Mouse (Mus musculus) CD8-positive naive resting alpha-beta T cell, adult 2 months (primary cell): Measurements from ENCODE around the gene Tspan12.
"Not testable (repeated sequence)": the region's sequence is repeated elsewhere in the genome, so short reads cannot be mapped to it uniquely, and the experiment has no call there.

Experiments
- DNase-seq, 2 experiments: peaks; one replicate each; pipeline ENCODE4 v3.0.0; 2022; ENCODE audit warnings: low read depth in 2 of 2, low spot score in 2 of 2

The Tspan12 gene

DNA sequence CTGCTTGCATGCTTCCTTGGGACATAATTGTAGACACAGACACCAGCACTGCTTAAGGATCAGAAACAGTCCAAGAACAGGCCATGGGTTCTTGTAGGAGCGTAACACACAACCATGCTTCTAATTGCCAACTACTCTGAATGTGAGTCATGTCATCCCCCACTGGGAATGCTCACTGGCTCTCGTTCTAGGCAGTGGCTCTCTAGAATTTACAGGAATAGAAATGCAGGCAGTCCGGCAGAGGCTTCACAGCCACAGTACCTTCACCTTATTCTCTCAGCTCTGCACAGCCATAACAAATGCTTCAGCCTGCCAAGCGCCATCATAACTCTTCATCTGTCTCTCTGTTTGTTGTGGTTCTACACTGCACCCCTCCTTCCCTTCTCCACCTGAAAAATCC, 23.9 kb downstream of the Tspan12 start:
- no peak for DNase-seq

GRCm38 (mm10) chr6:21828001-21828400, 24.3 kb downstream of the Tspan12 start:
- DNase-seq = no peak

DNA sequence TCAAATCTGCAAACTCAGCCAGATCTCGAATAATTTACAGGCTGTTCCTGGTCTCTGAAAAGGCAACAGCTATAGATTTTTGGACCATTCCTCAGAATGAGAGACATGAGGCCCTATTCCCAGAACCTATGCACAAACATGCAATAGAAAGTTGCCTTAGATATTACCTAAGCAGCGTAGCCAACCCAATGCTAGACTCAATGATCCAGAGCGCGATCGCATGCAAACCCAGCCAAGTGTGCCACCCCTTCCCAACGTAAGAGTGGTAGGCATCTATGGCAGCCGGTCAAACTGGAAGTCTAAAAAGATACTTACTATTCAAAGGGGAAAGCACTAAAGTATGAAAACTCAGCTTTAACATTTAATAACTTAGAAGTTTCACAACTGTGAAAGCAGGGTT, 28.6 kb downstream of the Tspan12 start:
- DNase-seq = no peak

DNA sequence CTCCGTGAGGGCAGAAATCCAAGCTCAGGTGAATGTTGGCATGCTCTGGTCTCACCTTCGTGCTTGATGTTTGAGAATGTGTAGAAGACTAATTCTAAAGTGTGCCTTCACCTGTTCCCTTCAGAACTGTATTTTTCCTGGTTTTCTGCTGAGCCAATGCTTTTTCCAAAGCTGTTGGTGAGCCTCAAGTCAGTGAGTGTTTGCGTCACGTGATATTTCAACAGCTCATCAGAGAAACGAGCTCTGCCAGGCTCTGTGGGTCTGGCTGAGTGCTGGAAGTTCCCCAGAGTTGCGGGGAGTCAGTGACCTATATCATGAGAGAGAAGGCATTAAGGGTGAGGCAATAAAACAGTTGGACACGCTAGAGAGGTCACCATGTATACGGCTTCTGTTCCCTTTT, 29.0 kb downstream of the Tspan12 start:
- DNase-seq = no peak

- DNase-seq = no peak
Measured at GRCm38 (mm10) chr6:21822721-21823134, 29.6 kb downstream of the Tspan12 start.

DNA sequence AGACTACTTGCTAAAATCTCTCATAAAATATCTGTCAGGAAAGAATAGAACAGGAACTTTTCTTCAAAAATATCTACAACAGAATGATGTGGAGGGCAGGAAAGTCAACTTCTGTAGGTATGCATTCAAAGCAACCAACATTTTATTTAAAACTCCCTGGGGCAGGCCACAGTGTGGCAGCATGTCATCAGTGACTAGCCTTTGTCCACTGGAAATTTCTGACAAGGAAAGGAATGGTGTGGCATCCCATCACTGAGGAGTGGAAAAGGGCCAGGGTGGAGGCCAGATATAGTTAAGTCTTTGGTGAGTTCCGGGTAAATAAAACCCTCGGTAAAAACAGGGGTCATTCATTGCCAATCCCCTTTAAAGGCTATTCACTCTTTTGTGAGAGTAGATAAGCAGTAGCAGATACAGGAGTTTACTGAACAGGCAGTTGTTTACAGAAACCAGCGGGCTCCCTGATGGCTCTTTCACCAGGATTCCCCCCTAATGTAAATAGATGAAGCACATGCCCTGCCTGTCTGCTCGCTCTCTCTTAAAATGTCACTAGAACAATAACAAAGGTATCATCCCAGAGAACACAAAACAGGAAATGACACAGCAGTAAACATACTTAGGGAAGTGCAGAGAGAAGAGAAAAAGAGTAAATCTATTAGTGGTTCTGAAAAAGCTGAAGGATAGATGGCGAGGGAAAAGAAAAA, 34.1 kb downstream of the Tspan12 start:
- DNase-seq = no peak

- no peak for DNase-seq
Measured at GRCm38 (mm10) chr6:21806005-21806404, 46.3 kb downstream of the Tspan12 start.

- no peak for DNase-seq
Measured at GRCm38 (mm10) chr6:21805013-21805570, 47.2 kb downstream of the Tspan12 start.

- no peak for DNase-seq
Measured at GRCm38 (mm10) chr6:21803483-21804340, 48.6 kb downstream of the Tspan12 start.

GRCm38 (mm10) chr6:21798581-21798980, 53.7 kb downstream of the Tspan12 start:
- no peak for DNase-seq

DNA sequence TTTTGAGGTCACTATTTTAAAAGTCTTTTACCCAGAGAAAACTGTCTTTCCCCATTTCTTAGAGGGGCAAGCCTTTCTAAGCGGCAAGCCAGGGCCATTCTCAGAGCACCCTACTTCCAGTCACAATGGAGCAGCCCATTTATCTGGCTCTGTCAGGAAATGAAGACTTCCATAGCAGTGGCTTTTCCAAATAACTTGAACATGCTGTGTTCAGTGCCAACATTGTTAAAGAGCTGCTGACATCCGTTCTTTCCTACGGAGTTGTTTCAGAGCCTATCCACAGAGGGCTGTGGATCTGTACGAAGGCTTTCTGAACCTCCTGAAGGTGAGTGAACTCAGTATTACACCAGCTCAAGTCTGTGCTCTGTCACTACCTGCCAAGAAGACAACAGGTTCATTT, 55.2 kb downstream of the Tspan12 start:
- DNase-seq = no peak

GRCm38 (mm10) chr6:21796413-21796812, 55.9 kb downstream of the Tspan12 start:
- no peak for DNase-seq

GRCm38 (mm10) chr6:21795410-21795809, 56.9 kb downstream of the Tspan12 start:
- DNase-seq = no peak

DNA sequence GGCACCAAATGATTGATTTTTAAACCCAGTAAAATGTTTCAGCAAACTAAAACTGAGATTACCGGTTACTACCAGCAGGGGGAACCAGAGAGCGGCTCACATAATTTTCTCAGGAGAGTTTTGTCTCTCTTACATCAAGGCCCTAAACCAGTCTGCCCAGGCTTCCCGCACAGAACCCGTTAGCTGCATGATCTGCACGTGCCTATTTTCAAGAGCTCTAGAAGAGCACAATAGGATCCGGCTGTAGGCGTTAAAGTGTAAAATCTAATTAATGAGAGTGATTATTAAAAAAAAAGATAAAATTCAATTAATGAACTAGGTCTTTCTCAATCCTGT, 57.3 kb downstream of the Tspan12 start:
- DNase-seq = no peak

DNA sequence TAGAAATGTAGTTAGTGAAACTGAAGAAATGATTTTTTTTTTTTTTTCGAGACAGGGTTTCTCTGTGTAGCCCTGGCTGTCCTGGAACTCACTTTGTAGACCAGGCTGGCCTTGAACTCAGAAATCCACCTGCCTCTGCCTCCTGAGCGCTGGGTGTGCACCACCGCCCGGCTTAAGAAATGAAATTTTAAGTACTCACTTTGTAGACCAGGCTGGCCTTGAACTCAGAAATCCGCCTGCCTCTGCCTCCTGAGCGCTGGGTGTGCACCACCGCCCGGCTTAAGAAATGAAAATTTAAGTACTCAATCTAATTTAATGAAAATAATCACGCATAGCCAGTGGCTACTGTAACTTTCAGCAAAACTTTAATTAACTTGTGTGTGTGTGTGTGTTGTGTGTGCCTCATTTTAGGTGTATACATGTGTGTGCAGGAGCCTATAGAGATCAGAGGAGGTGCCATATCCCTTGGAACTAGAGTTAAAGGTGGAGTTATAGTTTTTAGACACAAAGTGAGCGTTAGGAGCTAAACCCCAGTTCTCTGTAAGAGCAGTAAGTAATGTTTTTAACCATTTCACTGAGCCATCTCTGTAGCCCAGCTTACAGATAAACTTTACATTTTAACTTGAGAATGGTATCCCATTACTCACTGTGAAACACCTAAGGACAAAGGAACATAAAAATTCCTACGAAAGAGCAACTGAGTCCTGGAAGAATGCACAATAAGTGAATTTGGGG, 57.8 kb downstream of the Tspan12 start:
- DNase-seq = no peak

DNA sequence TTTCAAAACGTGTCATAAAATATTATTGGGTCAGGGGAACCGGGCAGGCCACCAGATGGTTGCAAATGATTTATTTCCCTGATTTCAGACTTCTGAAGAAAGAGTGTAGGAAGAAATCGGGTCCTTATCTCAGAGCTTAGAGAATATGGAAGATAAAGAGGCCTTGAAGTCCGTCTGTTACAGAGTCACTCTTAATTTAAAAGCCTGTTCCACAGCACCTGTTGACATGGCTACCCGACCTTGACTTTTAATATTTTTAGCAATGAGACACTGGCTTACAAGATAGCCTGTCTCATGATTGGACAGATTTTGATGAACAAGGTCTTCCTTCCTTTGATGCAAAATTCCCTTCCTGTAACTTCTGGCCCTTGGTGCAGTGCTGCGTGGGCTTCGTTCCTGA, 61.0 kb downstream of the Tspan12 start:
- DNase-seq = no peak

- no peak for DNase-seq
Measured at GRCm38 (mm10) chr6:21790550-21791086, 61.7 kb downstream of the Tspan12 start.

DNA sequence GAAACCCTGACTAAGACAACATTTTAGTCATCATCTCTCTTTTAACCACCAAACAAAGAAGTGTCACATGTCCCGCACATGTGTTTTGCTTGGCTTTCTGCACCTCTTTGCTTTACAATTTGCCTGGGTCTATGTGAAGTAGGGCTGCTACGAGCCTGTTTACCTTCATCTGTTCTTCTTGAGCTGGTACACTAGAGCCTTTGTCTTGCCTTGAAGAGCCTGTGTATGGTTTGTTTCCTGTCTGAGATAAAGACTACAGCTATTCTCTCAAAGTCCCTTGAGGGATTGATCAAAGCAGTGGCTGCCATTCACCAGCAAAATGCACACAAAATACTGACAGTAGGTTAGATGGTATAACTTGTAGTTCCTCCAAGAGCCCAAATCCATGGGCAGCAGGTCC, 62.3 kb downstream of the Tspan12 start:
- no peak for DNase-seq

DNA sequence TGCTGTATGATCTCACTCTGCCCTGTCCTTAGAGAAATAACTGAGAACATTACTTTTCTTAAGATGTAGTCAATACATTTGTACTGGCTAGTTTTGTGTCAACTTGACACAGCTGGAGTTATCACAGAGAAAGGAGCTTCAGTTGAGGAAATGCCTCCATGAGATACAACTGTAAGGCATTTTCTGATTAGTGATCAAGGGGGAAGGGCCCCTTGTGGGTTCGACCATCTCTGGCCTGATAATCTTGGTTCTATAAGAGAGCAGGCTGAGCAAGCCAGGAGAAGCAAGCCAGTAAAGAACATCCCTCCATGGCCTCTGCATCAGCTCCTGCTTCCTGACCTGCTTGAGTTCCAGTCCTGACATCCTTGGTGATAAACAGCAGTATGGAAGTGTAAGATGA, 62.7 kb downstream of the Tspan12 start:
- not testable (repeated sequence) for DNase-seq

DNA sequence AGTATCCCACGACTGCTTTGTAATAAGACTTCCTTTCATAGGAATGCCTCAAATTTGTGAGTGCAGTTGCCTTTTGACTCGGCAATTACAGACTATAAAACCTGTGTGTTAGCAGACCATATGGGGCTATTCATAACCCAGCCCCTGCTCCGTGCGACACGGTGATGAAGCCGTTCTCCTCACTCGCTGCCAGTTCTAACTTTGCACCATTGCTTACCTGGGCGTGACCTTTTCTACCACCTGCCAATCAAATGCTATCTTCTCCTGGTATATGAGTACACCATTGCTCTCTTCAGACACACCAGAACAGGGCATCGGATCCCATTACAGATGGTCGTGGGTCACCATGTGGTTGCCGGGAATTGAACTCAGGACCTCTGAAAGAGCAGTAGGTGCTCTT, 64.6 kb downstream of the Tspan12 start:
- no peak for DNase-seq

DNA sequence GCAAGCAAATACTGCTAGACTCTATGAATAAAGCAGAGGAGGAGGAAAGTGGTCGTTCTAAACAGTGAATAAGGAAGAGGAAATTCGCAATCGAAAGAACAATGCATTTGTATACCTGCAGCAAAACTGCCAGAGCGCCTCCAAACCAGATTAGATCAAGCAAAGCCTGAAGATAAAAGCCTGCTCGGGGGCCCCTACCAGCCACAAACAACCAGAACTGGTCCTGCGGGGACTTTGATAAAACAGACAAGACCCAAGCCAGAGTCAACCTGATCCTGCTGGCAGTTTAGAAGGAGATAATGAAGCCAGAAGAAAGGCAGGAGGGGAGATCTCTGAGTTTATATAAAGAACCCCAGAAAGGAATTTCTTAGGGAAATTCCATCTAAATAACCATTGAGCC, 65.0 kb downstream of the Tspan12 start:
- DNase-seq = no peak
